Mouse (Mus musculus): ENCODE measurements around the gene Srrt.

Srrt gene

DNA sequence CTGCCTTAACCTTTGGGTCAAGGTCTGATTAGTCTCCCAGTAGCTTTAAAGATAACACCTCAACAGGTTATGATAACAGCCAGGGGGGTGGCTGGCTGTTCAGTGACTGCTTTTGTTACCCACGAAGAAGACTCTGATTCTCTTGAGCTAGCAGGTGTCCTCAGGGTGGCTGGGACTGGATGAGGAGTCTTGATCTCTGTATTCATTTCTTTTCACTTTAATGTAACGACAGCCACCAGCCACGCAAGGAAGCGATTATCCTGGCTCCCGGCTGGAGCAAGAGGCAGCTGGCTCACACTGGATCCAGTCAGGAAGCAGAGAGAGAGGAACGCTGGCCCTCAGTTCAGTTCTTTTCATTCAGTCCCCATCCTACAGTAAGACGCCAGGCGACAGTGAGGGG lies 29.7 kb upstream of the Srrt start:
- peak; percentile 65 for DNase-seq (ENCODE audit: low spot score)

DNA sequence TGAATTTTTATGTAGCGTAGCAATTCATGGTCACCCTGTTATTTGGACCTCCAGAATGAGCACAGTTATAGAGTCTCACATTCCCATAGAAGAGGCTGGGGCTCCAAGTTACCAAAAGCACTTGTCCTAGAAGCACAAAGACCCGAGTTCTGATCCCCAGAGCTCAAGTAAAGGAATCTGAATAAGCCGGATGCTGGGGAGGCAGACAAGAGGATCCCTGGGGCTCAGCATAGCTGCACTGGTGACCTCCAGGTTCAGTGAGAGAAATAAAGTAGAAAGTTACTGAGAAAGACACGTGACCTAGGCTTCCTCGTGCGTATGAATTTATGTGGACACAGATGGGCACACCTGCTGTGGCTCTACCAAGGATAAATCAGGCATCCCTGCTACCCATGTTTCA lies 27.6 kb upstream of the Srrt start:
- DNase-seq (ENCODE audit: low spot score): no peak

- DNase-seq (ENCODE audit: low spot score): no peak
Observed at GRCm38 (mm10) chr5:137334317-137334716, 26.8 kb upstream of the Srrt start.

DNA sequence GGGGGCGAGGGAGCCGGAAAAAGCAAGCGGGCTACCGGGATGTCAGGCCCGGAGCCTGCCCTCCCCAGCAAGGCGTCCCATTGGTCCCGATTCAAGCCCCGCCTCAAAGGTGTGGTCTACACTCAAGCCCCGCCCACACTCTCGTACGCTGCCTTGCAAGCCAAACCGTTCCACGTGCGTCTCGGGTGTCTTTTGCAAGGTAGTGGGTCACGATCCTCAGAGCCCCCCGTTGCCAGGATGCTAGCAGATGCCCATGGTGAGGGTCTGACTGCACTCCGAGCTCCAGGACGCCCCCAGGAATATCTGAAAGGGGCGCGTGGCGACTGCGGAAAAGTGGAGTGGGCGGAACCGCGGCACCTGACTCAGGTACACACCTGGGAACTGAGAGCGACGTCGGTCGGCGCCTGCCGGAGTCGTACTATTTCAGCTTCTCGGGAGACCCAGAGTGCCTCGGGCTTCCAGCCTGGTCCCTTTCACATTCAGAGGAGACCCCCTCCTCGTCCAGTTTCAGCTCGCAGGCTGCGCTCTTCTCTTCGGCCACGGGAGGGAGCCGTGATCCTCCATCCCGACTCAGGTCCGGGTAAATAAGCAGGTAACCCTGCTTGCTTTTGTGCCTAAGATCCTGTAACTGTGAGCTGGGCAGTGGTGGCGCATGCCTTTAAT lies 26.2 kb upstream of the Srrt start, which contains the start of gene Slc12a9:
Gene Slc12a9 (minus strand): TSS at position 86 of the 663 bp plus-strand sequence.
- peak; percentile 93 for DNase-seq (ENCODE audit: low spot score)

DNA sequence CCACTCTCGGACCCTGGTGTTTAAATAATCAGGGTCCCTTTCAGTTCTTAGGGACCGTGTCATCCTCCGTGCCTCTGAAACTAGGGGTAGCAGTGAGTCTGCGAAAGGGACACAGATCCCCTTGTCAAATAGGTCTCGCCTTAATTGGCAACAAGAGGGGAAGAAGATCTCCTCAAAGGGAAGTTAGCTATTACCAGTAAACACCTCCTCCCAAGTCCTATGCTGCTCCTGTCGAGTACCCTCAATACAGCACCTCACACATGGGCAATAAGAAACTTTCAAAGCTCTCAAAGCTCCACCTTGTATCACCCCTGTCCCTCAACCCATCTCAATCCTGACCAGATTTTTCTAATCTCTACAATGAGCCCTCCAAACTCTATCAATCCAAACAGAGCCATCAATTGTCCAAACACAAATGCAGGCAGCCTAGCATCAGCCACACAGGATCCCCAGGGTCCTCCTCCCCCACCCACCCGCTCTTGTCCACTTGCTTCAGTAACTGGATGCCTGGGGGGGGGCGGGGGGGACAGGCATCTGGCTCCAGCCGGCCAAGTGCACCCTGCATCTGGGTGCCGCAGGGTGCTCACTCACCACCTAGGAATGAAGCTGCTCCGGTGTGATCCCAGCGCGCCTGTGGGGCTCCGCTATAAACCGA lies 25.5 kb upstream of the Srrt start:
- no peak for DNase-seq (ENCODE audit: low spot score)

- DNase-seq (ENCODE audit: low spot score): no peak
Observed at GRCm38 (mm10) chr5:137330910-137331309, 23.4 kb upstream of the Srrt start.

- DNase-seq (ENCODE audit: low spot score): no peak
Observed at GRCm38 (mm10) chr5:137320996-137321395, 13.5 kb upstream of the Srrt start.

DNA sequence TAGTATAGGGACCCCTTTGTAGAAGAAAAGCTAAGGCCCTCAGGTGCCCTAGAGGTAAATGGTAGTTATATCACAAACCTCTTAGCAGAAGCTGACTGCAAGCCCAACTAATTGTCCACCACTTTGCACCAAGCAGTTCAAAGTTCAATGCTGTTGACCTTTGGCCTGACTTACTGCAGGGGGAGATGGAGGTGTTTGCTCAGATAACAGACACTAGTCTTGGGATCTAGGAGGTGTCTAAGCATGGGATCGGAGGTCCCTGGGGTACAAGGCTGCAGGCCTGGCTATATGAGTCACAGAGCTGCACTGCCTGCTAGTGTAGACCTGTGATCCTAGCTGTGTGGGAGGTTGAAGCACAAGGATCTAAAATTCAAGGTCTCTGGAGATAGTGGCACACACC lies 11.1 kb upstream of the Srrt start:
- DNase-seq (ENCODE audit: low spot score): peak; percentile 85

DNA sequence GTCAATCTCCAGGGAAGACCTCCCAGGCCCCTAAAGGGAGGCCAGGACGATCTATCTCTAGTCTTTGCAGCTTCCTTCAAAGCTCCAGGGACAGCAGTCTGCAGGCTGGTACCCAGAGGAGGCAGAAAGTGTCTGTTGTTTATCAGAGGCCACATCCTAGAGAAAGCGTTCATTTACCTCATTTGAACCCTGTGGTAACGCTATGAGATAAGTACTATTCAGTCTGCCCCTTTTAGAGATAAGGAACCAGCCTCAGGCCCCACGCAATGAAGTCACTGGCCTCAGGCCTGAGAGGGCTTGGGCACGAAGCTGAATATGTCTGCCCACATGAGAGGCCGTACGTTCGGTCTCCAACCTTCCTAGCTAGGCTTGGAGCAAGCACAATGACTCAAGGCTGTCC lies 9.9 kb upstream of the Srrt start:
- DNase-seq (ENCODE audit: low spot score): no peak

- no peak for DNase-seq (ENCODE audit: low spot score)
Observed at GRCm38 (mm10) chr5:137315084-137315903, 7.8 kb upstream of the Srrt start.

GRCm38 (mm10) chr5:137314193-137315083 lies 7.0 kb upstream of the Srrt start, which contains the start of gene Trip6:
TSS of gene Trip6 (minus strand) at chr5:137314404.
- peak; percentile 93 for DNase-seq (ENCODE audit: low spot score)

DNA sequence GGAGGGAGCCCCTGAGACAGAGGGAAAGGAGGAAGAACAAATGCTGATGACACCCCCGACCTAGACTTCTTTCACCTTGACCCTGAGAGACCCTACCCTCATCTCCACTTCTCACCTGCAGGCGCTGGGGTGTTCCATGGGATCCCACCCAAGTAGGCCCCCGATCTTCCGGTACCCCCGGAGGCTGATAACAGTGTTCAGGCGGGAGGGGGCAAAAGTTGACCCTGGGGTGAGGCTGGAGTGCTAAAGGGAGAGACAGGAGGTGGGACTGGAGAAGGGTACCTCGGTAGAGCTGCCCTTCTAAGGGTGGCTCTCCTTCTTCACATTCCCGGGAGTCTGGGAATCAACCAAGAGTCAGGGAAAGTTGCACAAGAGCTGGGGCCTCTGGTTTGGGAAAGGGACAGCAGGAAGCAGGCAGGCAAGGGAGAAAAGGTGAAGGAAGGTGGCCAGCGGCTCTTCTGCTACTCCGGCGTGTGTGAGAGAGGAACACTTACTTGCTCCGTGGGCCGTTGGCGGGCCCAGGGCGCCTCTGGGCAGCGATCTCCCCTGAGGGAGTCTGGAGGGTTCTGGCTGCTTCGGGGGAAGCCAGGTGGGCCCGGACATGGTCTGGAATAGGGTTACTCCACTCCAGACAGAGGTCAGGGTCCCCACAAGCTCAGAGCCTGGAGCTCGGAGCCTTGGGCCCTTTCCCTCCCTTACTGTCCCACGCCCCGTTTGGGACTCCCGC lies 6.2 kb upstream of the Srrt start:
- peak; percentile 20 for DNase-seq (ENCODE audit: low spot score)

DNA sequence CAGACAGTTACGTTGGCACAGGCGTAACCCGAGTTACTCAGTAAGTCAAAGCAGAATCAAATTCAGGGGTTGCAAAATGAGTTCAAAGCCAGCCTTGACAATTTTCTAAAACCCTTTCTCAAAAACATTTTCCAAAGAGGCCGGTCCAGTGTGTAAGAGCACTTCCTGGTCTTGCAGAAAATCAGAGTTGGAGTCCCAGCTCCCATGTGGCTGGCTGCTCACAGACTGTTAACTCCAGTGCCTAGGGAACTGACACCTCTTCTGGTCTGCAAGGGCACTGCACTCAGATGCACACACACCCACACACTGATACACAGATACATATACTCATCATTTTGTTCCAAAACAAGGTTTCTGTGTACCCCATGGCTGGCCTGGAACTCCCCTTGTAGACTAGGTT lies 882 bp upstream of the Srrt start:
- DNase-seq (ENCODE audit: low spot score): no peak

DNA sequence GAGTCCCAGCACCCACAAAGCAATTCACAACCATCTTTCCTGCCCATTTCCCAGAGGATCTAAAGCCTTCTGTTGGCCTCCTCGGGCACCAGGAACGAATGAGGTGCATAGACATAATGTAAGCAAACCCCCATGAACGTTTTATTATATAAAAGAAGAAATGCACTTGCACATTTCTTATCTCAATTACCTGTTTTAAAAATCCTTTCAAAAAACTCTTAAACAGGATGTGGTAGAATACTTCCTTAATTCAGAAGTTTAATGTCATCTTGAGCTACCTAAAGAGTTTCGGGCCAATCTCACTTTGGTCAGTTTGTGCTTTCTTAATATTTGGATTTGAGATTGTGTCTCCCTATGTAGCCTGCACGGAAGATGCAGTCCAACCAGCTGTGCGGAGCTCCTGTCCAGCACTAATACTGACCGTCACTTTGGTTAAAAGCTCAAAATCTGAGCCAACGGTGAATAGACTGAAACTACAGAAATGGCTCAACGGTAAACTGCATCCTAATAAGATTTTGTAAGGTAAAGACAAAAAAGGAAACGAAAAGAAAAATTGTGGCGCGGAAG lies 952 bp downstream of the Srrt start:
- no peak for DNase-seq (ENCODE audit: low spot score)

GRCm38 (mm10) chr5:137305822-137306221 lies 1.7 kb downstream of the Srrt start:
- no peak for DNase-seq (ENCODE audit: low spot score)

DNA sequence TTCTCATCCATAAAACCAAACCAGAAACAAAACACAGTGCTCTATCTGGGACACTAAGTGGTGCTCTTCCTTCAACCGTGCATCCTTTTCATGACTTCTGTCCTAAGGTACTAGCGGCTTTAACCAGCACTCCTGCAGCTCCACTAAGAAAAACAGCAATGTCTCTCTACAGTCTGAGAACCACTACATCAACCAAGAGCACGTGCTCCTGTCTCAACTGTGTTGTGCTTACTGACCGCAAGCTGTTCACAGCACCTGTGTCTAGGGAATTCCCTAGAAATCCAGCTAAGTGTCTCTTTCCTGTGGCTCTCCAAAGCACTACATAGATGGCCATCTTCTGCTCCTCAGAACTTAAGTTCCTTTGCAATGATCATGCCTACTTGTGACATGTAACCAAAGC lies 2.7 kb downstream of the Srrt start:
- DNase-seq (ENCODE audit: low spot score): no peak

DNA sequence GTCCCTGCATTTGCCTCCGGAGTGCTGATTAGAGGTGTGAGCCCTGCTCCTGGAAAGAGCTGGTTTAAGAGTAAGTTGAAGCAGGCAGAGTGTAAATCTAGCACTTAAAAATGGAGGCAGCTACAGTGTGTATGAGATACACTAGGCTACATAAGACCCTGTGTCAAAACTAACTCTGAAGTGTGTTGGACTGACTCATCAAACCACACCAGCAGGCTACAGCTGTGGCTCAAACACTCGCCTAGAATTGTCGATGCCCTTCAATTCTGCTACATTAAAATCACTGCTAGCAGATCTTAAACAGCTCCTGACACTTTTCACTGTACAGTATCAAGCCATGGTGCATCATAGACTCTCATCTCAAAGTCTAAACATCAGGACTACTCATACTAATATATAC lies 3.3 kb downstream of the Srrt start:
- no peak for DNase-seq (ENCODE audit: low spot score)

- DNase-seq (ENCODE audit: low spot score): no peak
Observed at GRCm38 (mm10) chr5:137303609-137304008, 3.9 kb downstream of the Srrt start.

GRCm38 (mm10) chr5:137301253-137301652 lies 6.2 kb downstream of the Srrt start:
- no peak for DNase-seq (ENCODE audit: low spot score)

- no peak for DNase-seq (ENCODE audit: low spot score)
Observed at GRCm38 (mm10) chr5:137299240-137299639, 8.2 kb downstream of the Srrt start.

- no peak for DNase-seq (ENCODE audit: low spot score)
Observed at GRCm38 (mm10) chr5:137297126-137297525, 10.3 kb downstream of the Srrt start.

All from yolk sac, embryonic 10.5 days (tissue).